Mouse (Mus musculus): Measurements from ENCODE around the gene Clasp1. TPM values are rescaled to one million over a fixed set of nuclear protein-coding genes. Genes with fewer than 3 reads are reported as not detected.
"Not testable (repeated sequence)": the region's sequence is repeated elsewhere in the genome, so short reads cannot be mapped to it uniquely, and the experiment has no call there.

Gene Clasp1
- polyA plus RNA-seq, 1 experiment from 2014 or later: 47.2 TPM

DNA sequence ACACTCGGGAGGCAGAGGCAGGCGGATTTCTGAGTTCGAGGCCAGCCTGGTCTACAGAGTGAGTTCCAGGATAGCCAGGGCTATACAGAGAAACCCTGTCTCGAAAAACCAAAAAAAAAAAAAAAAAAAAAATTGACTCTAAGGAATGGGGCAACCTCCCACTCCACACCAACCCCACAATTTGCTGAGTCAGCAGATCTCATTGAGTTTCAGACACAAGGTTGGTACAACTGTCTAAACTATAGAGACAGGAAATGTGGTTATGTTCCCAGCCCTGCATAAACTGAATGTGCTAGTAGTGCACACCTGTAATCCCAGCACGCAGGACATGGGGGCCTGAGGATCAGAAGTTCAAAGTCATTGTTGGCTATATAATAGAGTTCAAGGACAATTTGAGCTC lies 232.2 kb downstream of the Clasp1 start:
- WGBS: 81% methylated on average over 5 of the region's 5 CpGs
- H3K9me3 ChIP-seq; H3K27ac ChIP-seq; ATAC-seq (ENCODE audit: insufficient number of reproducible peaks, low FRiP score, low TSS enrichment, low read depth); H3K36me3 ChIP-seq; H3K4me3 ChIP-seq; H3K9ac ChIP-seq; H3K4me1 ChIP-seq; H3K27me3 ChIP-seq; H3K4me2 ChIP-seq: not testable (repeated sequence)

DNA sequence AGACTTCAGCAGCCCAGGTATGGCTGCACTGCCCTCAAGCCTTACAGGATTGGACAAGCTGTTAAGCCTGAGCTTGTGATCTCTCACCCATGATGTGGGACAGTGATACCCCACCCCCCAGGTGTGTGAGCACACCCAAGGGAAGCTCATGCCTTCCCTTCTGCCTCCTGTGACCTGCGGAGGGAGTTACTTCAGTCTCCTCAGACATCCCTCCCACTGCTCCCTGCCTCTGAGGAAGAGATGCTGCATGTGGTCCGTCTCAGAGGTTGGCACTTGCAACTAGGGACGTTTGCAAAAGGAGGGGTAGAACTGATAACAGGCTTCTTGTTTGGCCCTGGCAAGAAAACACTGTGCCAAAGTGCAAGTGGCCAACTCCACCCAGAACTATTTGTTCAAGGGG lies 234.0 kb downstream of the Clasp1 start:
- peaks cover 10% of the 10 kb centered on the region for H3K27me3 ChIP-seq
- ATAC-seq (ENCODE audit: insufficient number of reproducible peaks, low FRiP score, low TSS enrichment, low read depth): no peak
- H3K4me1 ChIP-seq: peaks cover 4% of the 10 kb centered on the region
- WGBS: 62% methylated on average over 3 of the region's 3 CpGs
- H3K9ac ChIP-seq: no peak overlapping the region
- H3K4me2 ChIP-seq: no peak overlapping the region
- no peaks in the 10 kb centered on the region for H3K9me3 ChIP-seq
- no peak overlapping the region for H3K4me3 ChIP-seq
- no peaks in the 10 kb centered on the region for H3K36me3 ChIP-seq
- no peak overlapping the region for H3K27ac ChIP-seq

DNA sequence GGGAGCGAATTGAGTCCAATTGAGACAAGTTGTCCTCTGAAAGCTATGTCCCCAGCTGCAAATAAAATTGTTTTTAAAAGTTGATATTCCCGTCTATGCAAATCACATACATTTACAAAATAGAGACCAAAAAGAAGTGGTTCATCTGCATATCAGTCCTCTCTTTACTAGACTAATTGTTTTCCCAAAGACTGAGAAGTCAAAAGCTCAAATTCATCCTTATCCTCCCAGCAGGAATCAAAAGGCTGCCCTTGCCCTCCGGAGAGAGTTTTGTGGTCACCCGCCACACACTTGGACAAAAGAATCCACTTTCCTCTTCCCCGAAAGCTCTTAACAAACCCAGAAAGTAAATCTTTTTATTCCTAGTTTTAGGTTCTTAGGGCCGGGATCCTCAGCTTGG lies 236.6 kb downstream of the Clasp1 start:
- ATAC-seq (ENCODE audit: insufficient number of reproducible peaks, low FRiP score, low TSS enrichment, low read depth): no peak
- Histone ChIP-seq H3K4me3 (no peak overlapping the region), H3K4me2 (no peak overlapping the region), H3K36me3 (no peaks in the 10 kb centered on the region), H3K27ac (no peak overlapping the region), H3K27me3 (peaks cover 19% of the 10 kb centered on the region), H3K9ac (no peak overlapping the region), H3K9me3 (no peaks in the 10 kb centered on the region), H3K4me1 (peaks cover 12% of the 10 kb centered on the region)
- 44% methylated on average over 6 of the region's 6 CpGs for WGBS

DNA sequence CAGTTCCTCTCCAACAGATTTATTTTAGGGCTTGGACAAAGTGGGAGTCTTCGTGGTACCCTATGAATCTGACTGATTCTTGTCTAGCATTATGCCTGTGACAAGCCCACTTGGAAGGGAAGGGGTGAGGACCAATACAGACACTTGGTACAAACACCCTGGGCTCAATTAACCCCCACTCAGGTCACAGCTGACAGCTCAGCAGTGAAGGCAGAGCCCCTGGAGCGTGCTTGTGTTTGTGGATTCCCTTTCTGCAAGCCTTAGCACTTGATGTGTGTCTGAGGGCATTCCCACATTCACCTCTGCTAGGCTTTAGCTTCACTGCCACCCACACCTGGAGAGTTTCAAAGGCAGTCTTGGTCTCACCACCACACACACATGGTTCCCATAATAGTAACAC lies 237.1 kb downstream of the Clasp1 start:
- Histone ChIP-seq H3K9ac (no peak overlapping the region), H3K4me1 (peaks cover 12% of the 10 kb centered on the region), H3K4me2 (no peak overlapping the region), H3K36me3 (no peaks in the 10 kb centered on the region), H3K9me3 (no peaks in the 10 kb centered on the region), H3K27me3 (peaks cover 19% of the 10 kb centered on the region), H3K27ac (no peak overlapping the region), H3K4me3 (no peak overlapping the region)
- ATAC-seq (ENCODE audit: insufficient number of reproducible peaks, low FRiP score, low TSS enrichment, low read depth): no peak
- WGBS: 54% methylated on average over 2 of the region's 2 CpGs

DNA sequence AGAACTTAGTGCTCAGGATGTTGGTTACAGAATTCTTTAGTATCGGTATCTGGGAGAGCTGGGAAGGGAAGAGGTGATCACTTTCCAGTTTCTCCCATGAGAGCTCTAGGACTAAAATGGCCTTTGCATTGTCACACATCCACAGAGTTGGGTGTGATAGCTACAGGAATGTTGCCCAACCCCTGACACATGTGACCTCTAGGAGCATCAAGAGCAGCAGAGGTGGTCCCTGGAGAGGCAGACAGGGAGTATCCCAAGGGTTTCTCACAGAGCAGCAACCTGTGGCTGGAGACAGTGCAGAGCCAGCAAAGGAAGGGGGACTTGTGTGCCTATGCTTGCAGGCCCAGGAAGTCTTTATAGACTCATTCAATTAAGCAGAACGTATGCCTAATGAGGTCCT lies 237.6 kb downstream of the Clasp1 start:
- Histone ChIP-seq H3K9ac (no peak overlapping the region), H3K27ac (no peak overlapping the region), H3K27me3 (peaks cover 19% of the 10 kb centered on the region), H3K4me3 (no peak overlapping the region), H3K4me1 (peaks cover 12% of the 10 kb centered on the region), H3K9me3 (no peaks in the 10 kb centered on the region), H3K36me3 (no peaks in the 10 kb centered on the region), H3K4me2 (no peak overlapping the region)
- WGBS: 63% methylated on average over 2 of the region's 2 CpGs
- ATAC-seq (ENCODE audit: insufficient number of reproducible peaks, low FRiP score, low TSS enrichment, low read depth): no peak

DNA sequence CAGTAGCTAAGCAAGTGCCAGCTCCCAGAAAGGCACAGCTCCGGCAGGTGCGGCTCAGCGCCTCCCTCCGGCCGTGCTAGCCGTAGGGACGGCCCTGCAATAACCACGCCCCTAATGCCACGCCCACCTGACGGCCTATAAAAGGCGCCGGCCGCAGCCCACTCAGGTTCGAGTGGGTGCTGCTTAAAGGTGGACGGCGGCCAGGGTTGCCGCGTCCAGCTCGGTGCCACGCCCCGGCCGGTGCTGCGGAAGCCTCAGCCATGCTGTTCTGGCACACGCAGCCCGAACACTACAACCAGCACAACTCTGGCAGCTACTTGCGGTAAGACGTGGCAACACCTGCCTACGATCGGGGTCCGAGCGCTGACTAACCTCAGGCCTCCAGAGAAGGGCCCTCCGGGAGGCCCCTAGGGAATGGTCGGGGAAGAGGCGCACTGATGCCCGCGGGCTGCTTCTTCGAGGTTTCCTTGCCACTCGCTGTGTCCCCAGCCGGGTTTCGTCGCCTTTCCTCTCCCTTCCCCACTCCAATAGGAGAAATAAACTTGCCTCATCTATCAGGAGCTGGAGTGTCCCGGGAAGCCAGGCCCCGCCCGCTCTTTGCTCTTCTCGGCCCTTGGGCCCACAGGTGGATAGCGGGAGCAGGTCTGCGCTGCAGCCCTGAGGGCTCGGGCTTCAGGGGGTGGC lies 239.1 kb downstream of the Clasp1 start, which contains the start of gene Tfcp2l1:
Gene Tfcp2l1 (plus strand): TSS at position 165 of the 684 bp plus-strand sequence.
- Histone ChIP-seq H3K27ac (no peak within 1 kb of the TSS), H3K9ac (peak within 1 kb of the TSS; percentile 31; the same call in 1 of the 2 replicates), H3K4me3 (peak within 1 kb of the TSS; percentile 51), H3K4me2 (peak within 1 kb of the TSS; percentile 97), H3K9me3 (no peaks in the 10 kb centered on the region), H3K27me3 (peaks cover 19% of the 10 kb centered on the region), H3K36me3 (no peaks in the 10 kb centered on the region), H3K4me1 (peaks cover 12% of the 10 kb centered on the region)
- under 1% methylated on average over 42 of the region's 48 CpGs for WGBS
- no peak for ATAC-seq (ENCODE audit: insufficient number of reproducible peaks, low FRiP score, low TSS enrichment, low read depth)

DNA sequence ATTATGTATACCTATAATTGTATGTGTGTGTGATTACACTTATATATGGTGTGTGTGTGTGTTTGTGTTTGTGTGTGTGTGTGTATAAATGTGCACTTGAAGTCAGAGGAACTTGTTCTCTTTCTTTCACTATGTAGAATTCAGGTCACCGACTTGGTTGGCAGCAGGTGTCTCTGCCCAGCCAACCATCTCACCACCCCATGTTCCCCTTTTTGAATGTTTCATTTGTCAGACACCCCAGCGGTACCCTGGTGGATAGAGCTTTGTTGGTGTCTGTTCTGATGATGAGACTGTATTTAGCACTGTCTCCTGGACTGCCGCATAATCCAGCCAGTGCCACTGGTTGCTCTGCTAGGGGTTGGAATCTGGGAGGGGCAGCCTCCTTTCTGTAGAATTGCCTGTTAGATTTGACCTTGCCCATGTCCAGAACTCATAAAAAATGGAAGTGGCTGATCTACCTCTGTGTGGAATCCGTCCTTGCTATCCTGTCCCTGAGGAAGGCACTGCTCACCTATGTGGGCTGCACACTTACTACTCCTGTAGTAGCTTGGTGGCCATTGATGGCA lies 244.6 kb downstream of the Clasp1 start:
- WGBS: 83% methylated on average over 4 of the region's 4 CpGs
- no peaks in the 10 kb centered on the region for H3K9me3 ChIP-seq
- no peak overlapping the region for H3K4me2 ChIP-seq

DNA sequence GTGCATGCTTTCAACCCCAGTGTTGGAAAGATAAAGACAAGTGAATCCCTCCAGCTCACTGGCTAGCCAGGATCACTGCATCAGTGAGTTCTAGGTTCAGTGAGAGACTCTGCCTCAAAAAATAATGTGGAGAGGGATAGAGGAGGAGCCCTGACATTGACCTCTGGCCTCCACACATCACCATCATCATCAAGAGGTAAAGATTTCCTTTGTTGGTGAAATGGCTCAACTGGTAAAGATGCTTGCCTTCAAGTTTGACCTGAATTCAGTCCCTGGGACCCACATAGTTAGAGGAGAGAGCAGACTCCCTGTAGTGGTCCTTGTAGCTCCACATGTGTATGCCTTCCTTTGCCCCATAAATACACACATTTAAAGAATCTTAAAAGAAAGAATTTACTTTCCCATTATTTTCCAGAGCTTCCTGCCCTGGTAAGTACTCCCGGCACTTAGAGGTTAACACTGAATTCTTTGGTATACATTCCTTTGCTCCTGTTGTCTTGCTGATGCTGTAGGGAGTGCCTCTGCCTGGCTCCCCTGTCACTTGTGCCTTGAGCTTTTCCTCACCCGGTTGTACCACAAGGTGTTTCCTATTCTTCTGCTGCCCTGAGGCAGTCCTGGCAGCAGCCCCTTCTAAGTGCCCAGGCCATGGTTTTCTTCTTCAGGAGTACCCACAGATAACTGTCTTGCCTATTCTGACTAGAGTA lies 253.6 kb downstream of the Clasp1 start:
- WGBS: 73% methylated on average over 2 of the region's 2 CpGs
- no peaks in the 10 kb centered on the region for H3K27me3 ChIP-seq
- H3K36me3 ChIP-seq: no peaks in the 10 kb centered on the region
- H3K27ac ChIP-seq: no peak overlapping the region
- H3K4me2 ChIP-seq: no peak overlapping the region
- no peaks in the 10 kb centered on the region for H3K9me3 ChIP-seq
- H3K9ac ChIP-seq: no peak overlapping the region
- H3K4me3 ChIP-seq: no peak overlapping the region
- no peak for ATAC-seq (ENCODE audit: insufficient number of reproducible peaks, low FRiP score, low TSS enrichment, low read depth)
- H3K4me1 ChIP-seq: no peaks in the 10 kb centered on the region

More for the DNA sequence above, 244.6 kb downstream of the Clasp1 start:
- no peaks in the 10 kb centered on the region for H3K36me3 ChIP-seq
- ATAC-seq (ENCODE audit: insufficient number of reproducible peaks, low FRiP score, low TSS enrichment, low read depth): no peak
- H3K4me1 ChIP-seq: peaks cover 2% of the 10 kb centered on the region; the same call in 1 of the 2 replicates
- no peak overlapping the region for H3K27ac ChIP-seq
- H3K4me3 ChIP-seq: no peak overlapping the region
- H3K27me3 ChIP-seq: 0 out of 2 replicates have a peak, but pooled peaks cover 4% of the 10 kb centered on the region
- H3K9ac ChIP-seq: no peak overlapping the region

DNA sequence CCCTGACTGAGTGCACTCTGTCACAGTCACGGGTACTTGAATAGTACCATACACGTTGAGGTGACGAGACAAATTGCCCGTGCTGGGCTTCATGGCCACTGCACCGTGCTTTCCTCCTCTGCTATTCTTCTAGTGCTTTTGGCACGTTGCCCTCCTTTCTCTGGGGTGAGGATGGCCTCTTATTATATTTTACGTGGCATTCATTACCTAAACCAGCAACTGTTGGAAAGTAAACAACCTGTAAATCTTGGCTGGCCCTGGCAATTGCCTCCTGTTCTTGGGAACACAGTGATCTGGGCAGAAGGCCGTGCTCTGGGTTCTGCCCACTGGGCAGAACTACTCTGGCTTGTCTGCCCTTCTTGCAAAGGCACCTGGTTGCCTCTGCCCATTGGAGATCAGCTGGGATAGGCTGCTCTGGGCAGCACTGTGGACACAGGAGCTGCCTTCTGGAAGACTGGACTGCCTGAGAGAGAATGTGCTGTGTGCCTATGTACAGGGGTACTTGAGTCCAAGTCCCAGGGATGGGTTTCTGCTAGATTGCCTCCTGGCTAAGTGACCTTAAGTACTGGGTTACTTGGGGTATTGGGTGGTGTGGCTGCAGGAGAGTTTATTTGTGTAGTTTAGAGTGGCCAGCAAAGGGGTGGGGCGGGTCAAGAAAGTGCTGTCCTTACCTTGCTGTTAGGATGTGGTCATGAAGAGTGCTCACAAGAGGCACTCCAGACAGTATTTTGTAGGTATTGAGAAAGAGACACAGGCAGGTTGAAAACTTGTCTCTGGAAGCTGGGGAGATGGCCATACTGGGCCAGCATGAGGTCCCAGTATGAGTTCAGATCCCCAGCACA lies 254.5 kb downstream of the Clasp1 start:
- 62% methylated on average over 9 of the region's 9 CpGs for WGBS
- H3K9me3 ChIP-seq: no peaks in the 10 kb centered on the region
- no peak overlapping the region for H3K4me2 ChIP-seq
- no peak overlapping the region for H3K9ac ChIP-seq
- no peak for ATAC-seq (ENCODE audit: insufficient number of reproducible peaks, low FRiP score, low TSS enrichment, low read depth)
- H3K27me3 ChIP-seq: no peaks in the 10 kb centered on the region
- H3K27ac ChIP-seq: no peak overlapping the region
- no peaks in the 10 kb centered on the region for H3K4me1 ChIP-seq
- H3K4me3 ChIP-seq: no peak overlapping the region
- H3K36me3 ChIP-seq: no peaks in the 10 kb centered on the region

DNA sequence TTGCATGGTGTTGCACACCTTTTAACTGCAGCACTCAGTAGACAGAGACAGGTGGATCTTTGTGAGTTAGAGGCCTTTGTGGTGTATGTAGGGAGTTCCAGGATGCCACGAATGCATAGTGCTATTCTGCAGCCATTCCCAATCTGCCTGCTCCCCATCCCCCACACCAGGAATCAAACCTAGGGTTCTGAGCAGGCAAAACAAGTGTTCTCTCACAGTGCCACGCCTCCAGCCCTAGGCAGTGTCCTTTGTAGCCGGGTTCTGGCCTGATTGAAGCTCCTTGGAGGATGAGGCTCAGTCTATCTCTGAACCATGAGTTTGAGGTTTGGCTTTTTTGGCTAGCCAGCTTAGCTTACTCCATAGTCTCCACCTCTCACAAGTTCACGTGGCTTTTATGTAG lies 256.8 kb downstream of the Clasp1 start:
- no peak overlapping the region for H3K27ac ChIP-seq
- H3K4me2 ChIP-seq: no peak overlapping the region
- H3K27me3 ChIP-seq: no peaks in the 10 kb centered on the region
- H3K9ac ChIP-seq: no peak overlapping the region
- no peaks in the 10 kb centered on the region for H3K4me1 ChIP-seq
- ATAC-seq (ENCODE audit: insufficient number of reproducible peaks, low FRiP score, low TSS enrichment, low read depth): no peak
- no peak overlapping the region for H3K4me3 ChIP-seq
- 72% methylated on average over 4 of the region's 4 CpGs for WGBS
- no peaks in the 10 kb centered on the region for H3K9me3 ChIP-seq
- H3K36me3 ChIP-seq: no peaks in the 10 kb centered on the region

DNA sequence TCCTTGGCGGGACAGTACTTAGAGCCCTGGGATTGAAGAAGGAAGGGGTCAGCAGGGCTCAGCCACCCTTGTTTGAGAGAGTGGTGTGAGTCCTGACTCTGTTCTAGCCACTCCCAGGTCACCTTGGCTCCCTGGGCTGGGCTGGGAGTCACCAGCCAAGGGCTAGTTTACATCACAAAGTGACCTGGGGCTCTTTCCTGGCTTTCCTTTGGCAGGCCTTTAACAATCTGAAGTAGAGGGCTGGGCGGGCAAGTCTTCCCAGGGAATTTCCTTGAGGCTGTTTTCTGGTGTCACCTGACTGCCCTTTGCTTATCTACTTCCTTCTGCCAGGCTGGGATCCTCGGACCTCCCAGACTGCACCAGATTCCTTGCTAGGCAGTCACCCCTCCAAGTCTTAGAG lies 259.2 kb downstream of the Clasp1 start:
- Histone ChIP-seq H3K4me2 (no peak overlapping the region), H3K27me3 (no peaks in the 10 kb centered on the region), H3K9me3 (no peaks in the 10 kb centered on the region), H3K36me3 (no peaks in the 10 kb centered on the region), H3K9ac (no peak overlapping the region), H3K4me1 (no peaks in the 10 kb centered on the region), H3K27ac (no peak overlapping the region), H3K4me3 (no peak overlapping the region)
- WGBS: 17% methylated on average over 3 of the region's 3 CpGs
- no peak for ATAC-seq (ENCODE audit: insufficient number of reproducible peaks, low FRiP score, low TSS enrichment, low read depth)
